Mouse (Mus musculus) myocyte (in vitro differentiated cells): ENCODE measurements around the gene Sh2d1b2. TPM values are rescaled to one million over a fixed set of nuclear protein-coding genes. Genes with fewer than 3 reads are reported as not detected.

Source experiments
- H3K27me3 ChIP-seq: one replicate; pipeline ENCODE4 v1.6.1; 2011; ENCODE audit not compliant: control insufficient read depth, insufficient read depth, insufficient read length
- H3K36me3 ChIP-seq: one replicate; pipeline ENCODE4 v1.6.1; 2011; ENCODE audit not compliant: control insufficient read depth, insufficient read depth
- H3K4me2 ChIP-seq: one replicate; pipeline ENCODE4 v1.6.1; 2011; ENCODE audit warnings: low read depth, control low read depth
- H3K4me3 ChIP-seq: one replicate; pipeline ENCODE4 v1.5.1; 2011; ENCODE audit warnings: mild to moderate bottlenecking, control low read depth, moderate library complexity
- H3K79me2 ChIP-seq: one replicate; pipeline ENCODE4 v1.6.1; 2011; ENCODE audit not compliant: control insufficient read depth, insufficient read depth
- H3ac ChIP-seq: one replicate; pipeline ENCODE4 v1.6.1; 2011; ENCODE audit not compliant: control insufficient read depth, insufficient read length
- CEBPB ChIP-seq: IDR thresholded peaks from 2 replicates; pipeline ENCODE4 v1.6.1; 2011; ENCODE audit warnings: mild to moderate bottlenecking, moderate library complexity; ENCODE audit not compliant: poor library complexity, insufficient read depth, severe bottlenecking
- E2F4 ChIP-seq: IDR thresholded peaks from one replicate; pipeline ENCODE4 v1.6.1; 2011; ENCODE audit warnings: mild to moderate bottlenecking, control low read depth, moderate library complexity; ENCODE audit not compliant: insufficient read depth
- MAX ChIP-seq: IDR thresholded peaks from one replicate; pipeline ENCODE4 v1.6.1; 2011; ENCODE audit warnings: low read depth, mild to moderate bottlenecking, control low read depth
- MYOD1 ChIP-seq, 3 experiments: IDR thresholded peaks; one replicate each; pipeline ENCODE4 v1.6.1; 2011; ENCODE audit warnings: control low read depth in 2 of 3, low read depth in 2 of 3, mild to moderate bottlenecking in 2 of 3, moderate library complexity in 1 of 3; ENCODE audit not compliant: insufficient read length in 2 of 3, control insufficient read depth in 1 of 3
- MYOG ChIP-seq, 3 experiments: IDR thresholded peaks; one replicate each; pipeline ENCODE4 v1.6.1; 2011; ENCODE audit warnings: control low read depth in 2 of 3, low read depth in 2 of 3, mild to moderate bottlenecking in 2 of 3; ENCODE audit not compliant: insufficient read length in 2 of 3, control insufficient read depth in 1 of 3, insufficient read depth in 1 of 3
- POLR2A ChIP-seq: IDR thresholded peaks from one replicate; pipeline ENCODE4 v1.6.1; 2011; ENCODE audit warnings: low read depth, mild to moderate bottlenecking, control low read depth, moderate library complexity; ENCODE audit not compliant: insufficient read length
- POLR2AphosphoS2 ChIP-seq: IDR thresholded peaks from one replicate; pipeline ENCODE4 v1.6.1; 2011; ENCODE audit warnings: low read depth, control low read depth; ENCODE audit not compliant: insufficient read length
- REST ChIP-seq: IDR thresholded peaks from one replicate; pipeline ENCODE4 v1.6.1; 2011; ENCODE audit warnings: mild to moderate bottlenecking, control low read depth, moderate library complexity; ENCODE audit not compliant: insufficient read depth, insufficient read length
- SRF ChIP-seq: IDR thresholded peaks from one replicate; pipeline ENCODE4 v1.6.1; 2011; ENCODE audit warnings: low read depth; ENCODE audit not compliant: control insufficient read depth, insufficient read length
- TCF12 ChIP-seq: IDR thresholded peaks from one replicate; pipeline ENCODE4 v1.6.1; 2011; ENCODE audit warnings: mild to moderate bottlenecking, control low read depth; ENCODE audit not compliant: poor library complexity, insufficient read depth, severe bottlenecking
- TCF3 ChIP-seq: IDR thresholded peaks from one replicate; pipeline ENCODE4 v1.6.1; 2011; ENCODE audit warnings: low read depth, control low read depth; ENCODE audit not compliant: insufficient read length
- USF1 ChIP-seq: IDR thresholded peaks from one replicate; pipeline ENCODE4 v1.6.1; 2011; ENCODE audit warnings: low read depth, mild to moderate bottlenecking, control low read depth, moderate library complexity
- polyA plus RNA-seq: library from polyadenylated mRNA; unstranded; fragments of >200 nt; fragmentation: generic; extraction: Trizol; gene quantifications from one replicate; pipeline ENCODE4 v1.2.1, GENCODE M21; 2012; ENCODE audit warnings: missing spikeins

Sh2d1b2 gene
- polyA plus RNA-seq, 1 experiment = not detected

DNA sequence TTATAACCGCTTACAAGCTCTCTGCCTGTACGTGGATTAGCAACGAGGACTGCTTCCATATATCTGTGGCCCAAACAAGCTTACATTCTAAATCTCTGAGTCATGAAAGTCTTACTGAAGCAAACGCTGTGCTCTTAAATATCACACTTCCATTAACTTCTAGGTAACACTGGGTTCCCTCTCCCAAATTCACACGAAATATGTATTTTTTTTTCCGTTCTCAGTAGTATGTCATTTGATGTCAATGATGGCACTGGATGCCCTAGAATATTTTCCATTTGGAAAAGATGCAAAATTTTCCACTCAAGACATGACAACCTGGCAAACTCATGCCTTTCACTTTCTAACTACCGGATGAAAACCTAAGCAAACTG is 18.2 kb upstream of the Sh2d1b2 start:
- TF ChIP-seq REST (no peak), MYOD1 (IDR thresholded peaks at IDR 0.05; ENCODE audit: control insufficient read depth in 1 of 3, insufficient read length in 2 of 3, low read depth in 2 of 3) (no peak), POLR2AphosphoS2 (no peak), SRF (no peak), TCF12 (no peak), E2F4 (no peak), POLR2A (no peak)
- peaks cover 33% of the 10 kb centered on the region for H3K79me2 ChIP-seq
- H3K27me3 ChIP-seq = no peaks in the 10 kb centered on the region
- peak overlapping the region; percentile 64 for H3K4me2 ChIP-seq
- H3K36me3 ChIP-seq = peaks cover 3% of the 10 kb centered on the region
- H3ac ChIP-seq = peak overlapping the region; percentile 82
- peak overlapping the region; percentile 36 for H3K4me3 ChIP-seq

DNA sequence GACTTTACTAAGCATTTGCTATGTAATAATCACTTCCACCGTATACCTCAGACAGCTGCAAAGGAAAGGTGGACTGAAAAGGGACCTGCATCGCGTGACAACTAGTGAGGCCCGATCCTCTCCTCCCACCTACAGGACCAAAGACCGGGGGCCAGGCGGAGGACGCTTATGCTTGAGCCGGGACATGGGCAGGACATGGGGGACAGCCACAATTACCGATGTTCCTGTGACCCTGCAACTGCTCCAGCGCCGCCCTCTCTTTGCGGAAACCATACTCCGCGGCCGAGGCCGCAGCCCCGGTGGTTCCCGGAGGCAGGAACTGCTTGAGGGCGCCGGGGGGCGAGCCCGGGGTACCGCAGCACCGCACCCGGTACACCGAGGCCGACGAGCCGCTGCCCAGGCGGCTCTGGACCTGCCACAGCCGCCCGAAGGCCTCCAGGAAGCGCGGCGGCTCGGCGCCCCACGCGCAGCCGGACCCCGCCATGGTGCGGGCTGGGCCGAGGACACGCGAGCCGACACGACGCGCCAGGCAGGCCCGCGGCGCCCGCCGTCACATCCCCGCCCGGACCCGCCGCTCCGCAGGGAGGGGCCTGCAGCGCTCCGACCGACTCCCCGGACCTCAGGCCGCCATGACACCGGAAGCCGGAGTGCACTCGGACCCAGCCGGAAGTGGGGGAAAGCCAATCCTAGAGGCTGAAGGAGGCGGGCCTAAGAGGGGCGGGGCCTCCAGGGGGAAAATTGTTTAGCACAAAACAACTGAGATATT is 17.6 kb upstream of the Sh2d1b2 start, which contains the start of gene Uhmk1:
Uhmk1 (minus strand) TSS at position 641 of the 766 bp plus-strand sequence.
- Histone ChIP-seq H3K36me3 (no peaks in the 10 kb centered on the region), H3K4me3 (peak within 1 kb of the TSS; percentile 36), H3K4me2 (peak within 1 kb of the TSS; percentile 67), H3K79me2 (peaks cover 29% of the 10 kb centered on the region), H3K27me3 (no peaks in the 10 kb centered on the region), H3ac (peak within 1 kb of the TSS; percentile 82)
- no peak for TF ChIP-seq TCF3
- no peak for TF ChIP-seq REST
- TF ChIP-seq POLR2AphosphoS2 = peak; percentile 42
- TF ChIP-seq POLR2A = peak; percentile 72

DNA sequence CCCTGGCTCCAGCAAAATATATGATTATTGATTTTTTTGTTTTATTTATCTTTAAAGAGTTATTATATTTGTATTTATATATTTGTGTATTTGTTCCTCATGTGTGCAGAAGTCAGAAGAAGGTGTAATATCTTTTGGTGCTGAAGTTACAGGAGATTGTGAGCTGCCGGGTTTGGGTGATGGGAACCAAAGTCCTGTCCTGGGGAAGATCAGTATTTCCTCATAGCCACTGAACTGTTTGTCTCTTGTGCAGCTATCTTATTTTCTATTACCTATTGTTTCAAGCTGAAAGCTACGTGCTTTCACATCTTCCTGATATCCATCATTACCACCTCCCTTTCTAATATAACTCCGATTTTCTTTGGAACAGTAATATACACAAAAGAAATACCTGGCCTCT is 17.0 kb upstream of the Sh2d1b2 start:
- H3ac ChIP-seq = peak overlapping the region; percentile 82
- TF ChIP-seq MYOG (IDR thresholded peaks at IDR 0.05; ENCODE audit: control insufficient read depth in 1 of 3, insufficient read depth in 1 of 3, insufficient read length in 2 of 3, low read depth in 2 of 3) (no peak), TCF3 (no peak), CEBPB (no peak), E2F4 (no peak), MYOD1 (IDR thresholded peaks at IDR 0.05; ENCODE audit: control insufficient read depth in 1 of 3, insufficient read length in 2 of 3, low read depth in 2 of 3) (no peak), SRF (no peak), POLR2AphosphoS2 (no peak), POLR2A (no peak), USF1 (no peak), MAX (no peak), TCF12 (no peak), REST (no peak)
- H3K4me2 ChIP-seq = peak overlapping the region; percentile 67
- H3K4me3 ChIP-seq = peak overlapping the region; percentile 36
- H3K27me3 ChIP-seq = no peaks in the 10 kb centered on the region
- H3K36me3 ChIP-seq = no peaks in the 10 kb centered on the region
- peaks cover 29% of the 10 kb centered on the region for H3K79me2 ChIP-seq

DNA sequence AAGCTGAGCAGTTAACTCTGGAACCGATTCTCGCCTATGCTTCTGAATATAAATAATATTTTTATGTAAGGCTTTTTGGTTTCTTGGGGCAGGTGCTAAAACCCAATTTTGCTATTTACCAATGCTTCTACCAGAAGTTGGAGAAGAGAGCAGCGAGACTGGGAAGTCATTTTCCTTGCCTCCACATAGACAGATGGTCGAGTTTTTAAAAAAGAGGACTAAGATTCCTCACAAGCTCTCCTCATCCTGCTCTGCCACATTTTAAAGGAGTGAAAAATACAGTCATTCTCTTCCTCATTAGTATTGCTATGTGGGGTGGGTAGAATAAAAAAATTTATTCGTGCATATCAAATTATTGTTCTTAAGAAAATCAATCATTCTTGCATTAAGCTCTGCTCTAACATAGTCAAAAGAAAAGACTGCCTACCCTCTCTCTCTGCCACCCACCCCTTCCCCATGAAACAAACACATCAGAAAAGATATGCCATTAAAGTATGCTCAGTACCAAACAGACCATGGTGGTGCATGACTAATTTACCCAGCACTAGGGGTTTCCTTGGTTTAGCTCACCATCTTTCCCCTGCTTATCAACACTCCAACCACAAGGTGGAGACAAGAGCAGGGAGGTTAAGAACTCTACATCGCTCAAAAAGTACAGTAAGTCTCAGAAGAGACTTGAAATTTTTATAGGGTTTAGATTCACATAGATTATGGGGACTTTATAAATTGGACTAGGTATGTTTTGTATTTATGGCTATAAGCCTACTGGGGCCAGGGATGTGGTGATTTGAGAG is 14.3 kb upstream of the Sh2d1b2 start:
- H3ac ChIP-seq = no peak overlapping the region
- TF ChIP-seq MYOD1 (IDR thresholded peaks at IDR 0.05; ENCODE audit: control insufficient read depth in 1 of 3, insufficient read length in 2 of 3, low read depth in 2 of 3) (no peak), POLR2AphosphoS2 (no peak), MYOG (IDR thresholded peaks at IDR 0.05; ENCODE audit: control insufficient read depth in 1 of 3, insufficient read depth in 1 of 3, insufficient read length in 2 of 3, low read depth in 2 of 3) (no peak), CEBPB (no peak), USF1 (no peak), MAX (no peak), POLR2A (no peak), TCF12 (no peak), SRF (no peak), REST (no peak)
- H3K36me3 ChIP-seq = no peaks in the 10 kb centered on the region
- peaks cover 18% of the 10 kb centered on the region for H3K79me2 ChIP-seq
- H3K4me2 ChIP-seq = no peak overlapping the region
- H3K27me3 ChIP-seq = no peaks in the 10 kb centered on the region
- no peak overlapping the region for H3K4me3 ChIP-seq

DNA sequence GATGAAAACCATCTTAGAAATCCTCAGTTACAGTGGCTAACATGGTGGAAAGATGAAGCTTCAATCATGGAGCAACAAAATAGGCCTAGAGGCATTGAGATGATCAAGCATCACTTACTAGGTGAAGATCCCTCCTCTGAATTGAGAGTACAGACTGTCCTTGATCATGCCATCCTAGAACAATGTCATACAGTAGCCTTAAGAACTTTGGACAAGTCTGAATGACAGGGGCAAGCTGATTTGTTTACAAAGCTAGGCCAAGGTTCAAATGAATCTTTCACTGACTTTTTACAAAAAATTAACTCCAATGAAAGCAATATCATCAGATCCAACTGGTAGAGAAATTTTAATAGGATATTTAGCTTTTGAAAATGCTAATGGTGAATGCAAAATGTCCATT is 12.2 kb upstream of the Sh2d1b2 start:
- no peak for TF ChIP-seq REST
- no peak for TF ChIP-seq MYOG (IDR thresholded peaks at IDR 0.05; ENCODE audit: control insufficient read depth in 1 of 3, insufficient read depth in 1 of 3, insufficient read length in 2 of 3, low read depth in 2 of 3)
- no peak for TF ChIP-seq POLR2AphosphoS2
- no peak for TF ChIP-seq E2F4
- TF ChIP-seq TCF3 = no peak
- TF ChIP-seq MAX = no peak
- no peak for TF ChIP-seq MYOD1 (IDR thresholded peaks at IDR 0.05; ENCODE audit: control insufficient read depth in 1 of 3, insufficient read length in 2 of 3, low read depth in 2 of 3)
- TF ChIP-seq TCF12 = no peak
- TF ChIP-seq POLR2A = no peak
- TF ChIP-seq USF1 = no peak
- TF ChIP-seq SRF = no peak
- no peak for TF ChIP-seq CEBPB
- no peak overlapping the region for H3K4me3 ChIP-seq
- no peaks in the 10 kb centered on the region for H3K27me3 ChIP-seq
- no peak overlapping the region for H3K4me2 ChIP-seq
- H3K36me3 ChIP-seq = no peaks in the 10 kb centered on the region
- H3K79me2 ChIP-seq = peaks cover 3% of the 10 kb centered on the region
- no peak overlapping the region for H3ac ChIP-seq
